Mouse (Mus musculus): Measurements from ENCODE around the gene Ccdc191. TPM values are rescaled to one million over a fixed set of nuclear protein-coding genes. Genes with fewer than 3 reads are reported as not detected.

Gene Ccdc191
- total RNA-seq, 2 experiments from 2014 or later, result 5.1 to 5.3 TPM

DNA sequence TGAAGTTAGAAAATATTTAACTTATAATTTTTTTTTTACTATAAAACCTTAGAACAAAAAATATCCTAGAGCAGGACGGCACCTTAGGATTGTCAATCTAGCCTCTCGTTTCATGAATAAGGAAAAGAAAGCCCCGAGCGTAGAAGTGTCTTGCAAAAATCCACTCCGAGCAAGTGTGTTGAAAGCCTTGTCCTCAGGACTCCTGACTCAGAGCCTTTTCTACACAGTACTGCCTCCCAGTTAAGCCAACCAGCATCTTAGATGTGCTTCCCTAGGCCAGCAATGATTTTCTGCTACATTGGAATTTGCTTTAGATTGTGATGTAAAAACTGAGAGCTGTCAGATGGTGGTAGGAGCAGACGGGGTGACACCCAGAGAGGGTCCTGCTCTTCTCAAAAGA is 43.4 kb downstream of the Ccdc191 start:
- no peak for DNase-seq (ENCODE audit: extremely low spot score in 1 of 2, low spot score in 2 of 2)
- intact Hi-C loops (cut with DNase I), result no loop called here
- no peak for TF ChIP-seq CTCF (IDR thresholded peaks at IDR 0.05)
- Histone ChIP-seq H3K4me3 (no peak overlapping the region), H3K27ac (peak overlapping the region; percentile 51)

DNA sequence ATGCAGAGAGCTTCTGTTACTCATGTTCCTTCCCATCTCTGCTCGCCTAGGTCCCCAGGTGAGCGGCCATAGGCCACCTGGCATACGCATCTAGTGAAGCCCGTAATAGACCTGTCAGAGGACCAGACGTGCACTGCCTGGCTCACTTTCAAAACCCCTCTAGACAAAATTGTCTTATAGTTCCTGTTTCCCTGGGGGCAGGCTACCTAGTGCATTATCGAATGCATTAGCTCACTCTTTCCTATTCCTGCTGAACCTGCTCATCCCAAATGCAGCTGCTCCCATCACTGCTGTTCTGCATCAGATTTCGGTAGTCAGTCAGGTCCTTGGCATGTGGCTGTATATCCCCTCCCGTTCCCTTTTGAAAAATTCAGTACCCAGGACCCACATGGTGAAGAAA is 45.3 kb downstream of the Ccdc191 start:
- DNase-seq (ENCODE audit: extremely low spot score in 1 of 2, low spot score in 2 of 2), result no peak
- Histone ChIP-seq H3K4me3 (no peak overlapping the region), H3K27ac (peak overlapping the region; percentile 65)
- intact Hi-C loops (cut with DNase I), result no loop called here
- TF ChIP-seq CTCF (IDR thresholded peaks at IDR 0.05), result no peak

DNA sequence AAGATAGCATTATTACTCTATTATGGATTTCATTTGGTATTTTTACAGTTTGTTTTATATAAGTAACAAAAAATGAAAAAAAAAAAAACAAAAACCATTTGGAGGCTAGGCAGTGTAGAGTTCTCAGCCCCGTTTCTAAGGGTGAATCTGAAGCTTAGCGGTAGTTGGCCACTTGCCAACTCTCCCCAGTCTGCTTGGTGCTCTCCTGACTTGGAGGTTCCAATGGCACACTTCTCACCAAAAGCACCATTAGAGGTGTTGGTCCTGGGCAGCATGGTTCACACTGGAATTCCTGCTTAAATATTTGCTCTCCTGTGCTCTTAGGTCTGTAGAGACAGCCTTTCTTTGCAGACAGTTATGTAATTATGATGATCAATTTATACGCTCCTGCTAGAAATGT is 45.8 kb downstream of the Ccdc191 start:
- peak overlapping the region; percentile 65 for H3K27ac ChIP-seq

DNA sequence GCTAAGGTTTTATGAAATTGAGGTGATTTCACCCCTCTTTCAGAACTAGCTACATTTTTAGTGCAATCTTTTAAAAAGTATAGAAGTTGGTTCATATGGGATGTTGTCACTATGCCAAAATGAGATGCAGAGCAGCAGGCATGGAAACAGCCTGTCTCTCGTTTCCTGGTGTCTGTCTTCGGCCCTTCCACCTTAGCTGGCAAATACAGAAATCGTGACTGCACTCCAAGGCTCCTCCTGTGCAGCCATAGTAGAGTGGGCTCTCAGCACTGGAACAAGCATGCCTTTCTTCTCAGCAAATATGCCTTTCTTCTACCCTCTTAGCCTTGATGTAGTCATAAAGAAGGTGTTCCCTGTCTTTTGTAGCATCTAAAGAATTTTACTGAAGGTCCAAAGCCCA is 46.3 kb downstream of the Ccdc191 start:
- Histone ChIP-seq H3K27ac (peak overlapping the region; percentile 65), H3K4me3 (no peak overlapping the region)
- intact Hi-C loops (cut with DNase I), result no loop called here
- no peak for DNase-seq (ENCODE audit: extremely low spot score in 1 of 2, low spot score in 2 of 2)
- no peak for TF ChIP-seq CTCF (IDR thresholded peaks at IDR 0.05)

More for the DNA sequence above, 45.8 kb downstream of the Ccdc191 start:
- no peak for TF ChIP-seq CTCF (IDR thresholded peaks at IDR 0.05)
- DNase-seq (ENCODE audit: extremely low spot score in 1 of 2, low spot score in 2 of 2), result no peak
- intact Hi-C loops (cut with DNase I), result no loop called here
- no peak overlapping the region for H3K4me3 ChIP-seq

DNA sequence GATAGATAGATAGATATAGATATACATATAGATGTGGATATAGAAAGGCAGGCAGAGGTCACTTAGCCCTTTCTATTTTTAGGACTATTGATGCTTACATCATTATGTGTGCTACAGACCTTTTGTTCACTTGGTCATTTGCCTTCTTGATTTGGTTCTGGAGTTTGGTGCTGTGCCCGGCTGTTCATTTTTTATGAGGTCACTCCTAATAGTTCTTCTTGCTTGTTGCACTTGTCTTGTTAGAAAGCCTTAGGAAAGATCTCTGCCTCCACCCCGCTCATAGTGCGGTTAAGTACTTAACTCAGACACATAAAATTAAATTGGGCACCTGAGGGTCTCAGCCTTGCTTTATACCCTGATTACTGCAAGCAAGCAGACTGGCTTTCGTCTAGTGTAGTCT is 51.2 kb downstream of the Ccdc191 start:
- no peak overlapping the region for H3K4me3 ChIP-seq
- H3K27ac ChIP-seq, result no peak overlapping the region
- intact Hi-C loops (cut with DNase I), result no loop called here
- no peak for TF ChIP-seq CTCF (IDR thresholded peaks at IDR 0.05)
- DNase-seq (ENCODE audit: extremely low spot score in 1 of 2, low spot score in 2 of 2), result no peak

DNA sequence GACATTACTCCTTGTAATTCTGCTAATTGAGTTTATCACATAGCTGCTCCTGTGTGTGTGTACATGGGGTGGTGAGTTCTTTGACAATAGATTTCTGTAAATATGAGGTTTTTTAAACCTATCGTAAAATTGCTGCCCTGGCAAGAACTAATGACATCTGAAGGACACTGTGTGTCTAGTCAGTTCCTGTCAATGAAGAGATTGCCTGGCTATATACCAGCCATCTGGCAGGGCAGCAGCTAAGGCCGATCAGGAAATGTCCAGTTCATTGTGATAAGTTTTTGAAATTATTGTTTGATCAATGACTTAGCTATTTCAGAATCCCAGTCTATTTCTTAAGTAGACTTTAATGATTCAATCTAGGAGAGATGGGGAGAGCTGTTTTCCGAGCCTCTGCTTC is 55.8 kb downstream of the Ccdc191 start:
- H3K27ac ChIP-seq, result peak overlapping the region; percentile 34; the same call in 1 of the 2 replicates
- TF ChIP-seq CTCF (IDR thresholded peaks at IDR 0.05), result no peak
- DNase-seq (ENCODE audit: extremely low spot score in 1 of 2, low spot score in 2 of 2), result no peak
- no peak overlapping the region for H3K4me3 ChIP-seq
- intact Hi-C loops (cut with DNase I), result no loop called here

DNA sequence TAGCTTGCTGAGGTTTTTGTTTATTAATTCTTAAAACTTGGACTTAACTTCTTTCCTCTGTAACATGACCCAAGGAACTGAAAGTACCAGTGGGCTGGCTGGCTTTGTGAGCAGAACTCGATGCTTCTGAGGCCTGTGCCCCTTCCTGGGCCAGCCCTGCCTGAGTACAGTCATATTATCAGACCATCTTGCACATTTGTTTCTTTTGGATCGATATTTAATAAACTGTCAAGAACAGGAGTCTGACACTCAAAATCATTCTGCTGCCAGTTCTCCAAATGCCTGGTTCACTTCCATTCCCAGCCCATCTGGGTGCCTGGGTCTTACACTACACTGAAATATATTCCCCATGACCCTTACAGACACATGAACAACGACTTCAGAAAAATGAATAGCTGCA is 56.3 kb downstream of the Ccdc191 start:
- intact Hi-C loops (cut with DNase I), result no loop called here

DNA sequence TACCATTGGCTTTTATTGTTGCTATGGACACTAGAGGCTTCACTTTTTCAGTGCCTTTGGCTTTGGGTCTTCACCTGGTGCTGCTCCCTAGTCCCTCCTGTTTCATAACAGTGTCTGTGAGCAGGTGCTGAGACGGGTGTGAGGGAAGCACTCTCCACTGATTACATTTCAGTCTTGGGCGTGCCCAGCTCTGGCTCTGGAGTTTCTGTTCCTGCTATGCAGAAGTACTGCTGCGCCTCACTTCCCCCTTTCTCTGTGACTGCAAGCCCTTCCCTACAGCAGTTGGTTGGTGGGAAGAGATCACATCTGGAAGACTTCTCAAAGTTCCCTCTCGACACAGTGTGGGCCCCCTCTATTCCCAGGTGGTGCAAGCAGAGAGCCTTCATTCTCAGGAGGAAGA is 62.0 kb downstream of the Ccdc191 start:
- no peak for DNase-seq (ENCODE audit: extremely low spot score in 1 of 2, low spot score in 2 of 2)
- intact Hi-C loops (cut with DNase I), result no loop called here
- Histone ChIP-seq H3K27ac (no peak overlapping the region), H3K4me3 (no peak overlapping the region)
- no peak for TF ChIP-seq CTCF (IDR thresholded peaks at IDR 0.05)

More for the DNA sequence above, 56.3 kb downstream of the Ccdc191 start:
- Histone ChIP-seq H3K4me3 (no peak overlapping the region), H3K27ac (peak overlapping the region; percentile 34; the same call in 1 of the 2 replicates)
- no peak for TF ChIP-seq CTCF (IDR thresholded peaks at IDR 0.05)
- no peak for DNase-seq (ENCODE audit: extremely low spot score in 1 of 2, low spot score in 2 of 2)

DNA sequence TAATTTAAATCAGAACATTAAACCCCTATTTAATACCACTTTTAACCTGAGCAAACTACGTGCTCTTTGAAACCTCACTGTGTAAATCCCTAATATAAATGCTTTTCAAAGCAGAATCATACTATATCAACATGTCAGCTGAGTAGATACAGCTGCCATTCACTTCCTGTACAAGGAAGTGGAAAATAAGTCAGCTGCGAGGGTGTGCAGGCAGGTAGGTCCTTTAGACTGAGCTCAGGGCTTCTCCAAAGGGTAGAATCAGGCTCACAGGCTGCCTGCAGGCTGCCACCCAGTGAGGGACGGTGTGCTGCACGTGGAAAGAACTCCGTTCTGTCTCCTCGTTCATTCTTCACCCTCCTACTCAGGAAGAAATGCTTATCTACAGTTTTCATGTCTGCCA is 65.3 kb downstream of the Ccdc191 start:
- intact Hi-C loops (cut with DNase I), result no loop called here
- no peak for TF ChIP-seq CTCF (IDR thresholded peaks at IDR 0.05)
- Histone ChIP-seq H3K27ac (no peak overlapping the region), H3K4me3 (no peak overlapping the region)
- DNase-seq (ENCODE audit: extremely low spot score in 1 of 2, low spot score in 2 of 2), result no peak

DNA sequence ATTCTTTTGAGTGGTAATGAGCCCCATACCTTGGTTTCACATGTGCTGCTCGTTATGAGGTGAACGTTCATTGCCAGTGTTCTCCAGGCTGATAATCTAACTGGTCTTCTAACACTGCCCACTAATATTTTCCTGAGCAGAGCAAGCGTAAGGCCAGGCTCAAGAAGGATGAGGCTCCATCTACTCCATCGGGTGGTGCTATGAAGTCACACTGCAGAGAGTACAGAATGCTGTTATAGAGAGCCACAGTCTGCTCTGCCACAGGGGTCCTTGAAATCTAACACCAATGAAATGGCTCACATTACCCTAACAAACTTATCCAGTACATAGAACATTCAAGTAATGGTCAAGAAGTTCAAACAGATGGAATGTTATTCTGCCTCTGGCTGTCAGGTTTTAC is 68.4 kb downstream of the Ccdc191 start:
- TF ChIP-seq CTCF (IDR thresholded peaks at IDR 0.05), result no peak
- H3K27ac ChIP-seq, result no peak overlapping the region
- DNase-seq (ENCODE audit: extremely low spot score in 1 of 2, low spot score in 2 of 2), result no peak
- H3K4me3 ChIP-seq, result no peak overlapping the region
- intact Hi-C loops (cut with DNase I), result no loop called here

DNA sequence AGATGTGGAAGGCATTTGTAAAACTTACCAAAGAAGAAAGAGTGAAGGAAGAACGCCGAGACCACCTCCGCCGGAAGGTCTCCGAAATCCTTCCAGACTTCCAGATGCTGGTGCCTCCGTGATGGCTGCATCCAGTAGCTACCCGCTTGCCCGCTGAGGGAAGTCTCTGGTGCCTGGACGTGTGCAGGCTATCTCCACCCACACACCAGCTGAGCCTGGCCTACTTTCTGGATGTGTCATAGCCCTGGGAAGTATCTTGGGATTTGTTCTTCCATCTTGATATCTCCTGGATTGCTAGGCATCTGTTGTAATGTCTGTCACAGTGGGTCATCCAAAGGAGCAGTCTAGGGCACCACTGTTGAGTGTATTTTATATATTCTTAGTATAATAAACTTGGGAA is 73.7 kb downstream of the Ccdc191 start:
- no peak for DNase-seq (ENCODE audit: extremely low spot score in 1 of 2, low spot score in 2 of 2)

DNA sequence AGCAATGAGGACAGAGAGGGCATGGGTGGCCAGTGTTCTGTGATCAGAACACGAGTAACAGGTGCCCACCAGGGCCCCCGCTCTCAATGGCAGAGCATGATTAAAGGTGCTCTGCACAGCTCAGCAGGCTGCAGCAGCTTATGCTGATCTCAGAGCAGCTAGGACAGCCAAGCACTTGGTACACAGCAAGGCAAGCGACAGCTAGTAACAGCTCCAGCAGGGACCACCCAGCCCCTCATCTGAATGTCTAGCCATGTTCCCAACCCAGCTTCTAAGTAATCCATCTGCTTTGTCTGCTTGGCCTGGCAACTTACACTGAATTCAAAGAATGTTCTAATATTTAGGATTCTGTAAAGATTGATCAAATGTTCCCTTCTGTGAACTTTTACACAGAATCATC is 74.2 kb downstream of the Ccdc191 start:
- DNase-seq (ENCODE audit: extremely low spot score in 1 of 2, low spot score in 2 of 2), result no peak
- H3K4me3 ChIP-seq, result no peak overlapping the region
- H3K27ac ChIP-seq, result peak overlapping the region; percentile 30; the same call in 1 of the 2 replicates
- no peak for TF ChIP-seq CTCF (IDR thresholded peaks at IDR 0.05)
- intact Hi-C loops (cut with DNase I), result no loop called here

More for the DNA sequence above, 73.7 kb downstream of the Ccdc191 start:
- Histone ChIP-seq H3K4me3 (no peak overlapping the region), H3K27ac (peak overlapping the region; percentile 30; the same call in 1 of the 2 replicates)
- no peak for TF ChIP-seq CTCF (IDR thresholded peaks at IDR 0.05)
- intact Hi-C loops (cut with DNase I), result no loop called here

DNA sequence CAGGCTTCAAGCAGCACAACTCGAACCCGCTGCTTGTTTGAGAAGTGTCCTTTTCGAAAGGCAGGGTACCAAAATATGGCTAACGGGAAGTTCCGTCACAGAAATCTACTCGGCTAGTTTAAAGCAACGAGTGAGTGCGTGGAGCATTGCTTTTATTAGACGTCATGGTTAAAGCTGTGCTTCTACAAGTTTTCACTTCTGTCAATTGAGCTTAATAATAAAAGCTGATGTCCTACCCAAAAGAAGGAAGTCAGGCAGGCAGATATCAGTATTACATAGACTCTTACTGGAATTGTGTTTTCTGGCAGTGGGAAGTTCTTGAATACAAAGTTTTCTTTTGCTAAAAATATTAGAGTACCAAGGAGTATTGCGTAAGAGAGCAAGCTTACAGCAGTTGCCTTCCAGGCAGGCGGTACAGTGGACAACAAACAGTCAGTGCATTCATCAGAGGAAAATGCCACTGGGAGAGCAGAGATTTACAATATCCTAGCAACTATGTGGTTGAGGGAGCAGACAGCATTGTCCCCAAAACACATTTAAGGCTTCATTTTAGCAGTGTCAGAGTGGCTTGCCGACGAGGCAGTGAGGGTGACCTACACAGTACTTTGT is 76.3 kb downstream of the Ccdc191 start:
- DNase-seq (ENCODE audit: extremely low spot score in 1 of 2, low spot score in 2 of 2), result no peak
- H3K4me3 ChIP-seq, result no peak overlapping the region
- intact Hi-C loops (cut with DNase I), result no loop called here
- peak overlapping the region; percentile 55 for H3K27ac ChIP-seq
- TF ChIP-seq CTCF (IDR thresholded peaks at IDR 0.05), result no peak
